Mouse (Mus musculus) stomach, postnatal 0 days (tissue): ENCODE measurements around the gene Atxn1. TPM values are rescaled to one million over a fixed set of nuclear protein-coding genes. Genes with fewer than 3 reads are reported as not detected.

Source experiments
- ATAC-seq: fragments of 200-750 bp; cut with Nextera tagmentation; 2 replicates; pipeline ENCODE4 v1.8.0; 2017; ENCODE audit not compliant: low FRiP score, low TSS enrichment
- DNase-seq: peaks from one replicate; pipeline ENCODE4 v3.0.0-alpha.2; 2016; ENCODE audit warnings: low spot score
- H3K27ac ChIP-seq: fragments of 300-500 bp; sonication (generic); replicated peaks from 2 replicates; pipeline ENCODE4 v1.5.1; 2014; ENCODE audit warnings: mild to moderate bottlenecking, control low read depth
- H3K27me3 ChIP-seq: fragments of 300-500 bp; sonication (generic); 2 replicates; pipeline ENCODE4 v1.6.1; 2014; ENCODE audit warnings: low read length; ENCODE audit not compliant: control insufficient read depth, insufficient read depth
- H3K36me3 ChIP-seq: fragments of 300-500 bp; sonication (generic); 2 replicates; pipeline ENCODE4 v1.6.1; 2014; ENCODE audit warnings: low read length, mixed read lengths; ENCODE audit not compliant: control insufficient read depth, insufficient read depth
- H3K4me1 ChIP-seq: fragments of 300-500 bp; sonication (generic); replicated peaks from 2 replicates; pipeline ENCODE4 v1.6.1; 2014; ENCODE audit warnings: antibody characterized with exemption; ENCODE audit not compliant: control insufficient read depth, insufficient read depth
- H3K4me2 ChIP-seq: fragments of 300-500 bp; sonication (generic); replicated peaks from 2 replicates; pipeline ENCODE4 v1.6.1; 2014; ENCODE audit warnings: low read depth, mild to moderate bottlenecking, control low read depth, moderate library complexity
- H3K4me3 ChIP-seq: fragments of 300-500 bp; sonication (generic); 2 replicates; pipeline ENCODE4 v1.5.1; 2014; ENCODE audit warnings: low read depth, low read length, control low read depth
- H3K9ac ChIP-seq: fragments of 300-500 bp; sonication (generic); 2 replicates; pipeline ENCODE4 v1.6.1; 2014; ENCODE audit warnings: mild to moderate bottlenecking, low read length, control low read depth, mixed read lengths
- H3K9me3 ChIP-seq: fragments of 300-500 bp; sonication (generic); 2 replicates; pipeline ENCODE4 v1.6.1; 2016; ENCODE audit warnings: low read length; ENCODE audit not compliant: control insufficient read depth
- CTCF ChIP-seq: IDR thresholded peaks from 2 replicates; pipeline ENCODE4 v1.5.1; 2016; ENCODE audit warnings: antibody characterized with exemption, low read depth, mild to moderate bottlenecking, moderate library complexity
- EP300 ChIP-seq: optimal IDR thresholded peaks from 2 replicates; pipeline ENCODE3; 2016; ENCODE audit warnings: antibody characterized with exemption
- WGBS: fragments of 180-500 bp; shearing (Covaris S2); extraction: QIAGEN DNeasy Blood & Tissue Kit; methylation state at CpG from one replicate; pipeline ENCODE4 v1.1.7; 2014; 5-methylcytosine and 5-hydroxymethylcytosine counted together
- polyA plus RNA-seq: library from polyadenylated mRNA; unstranded; fragments of >200 nt; fragmentation: Nextera tagmentation; extraction: Ambion mirVana; gene quantifications from 2 replicates; pipeline ENCODE4 v1.2.1, GENCODE M21; 2015

The Atxn1 gene
- polyA plus RNA-seq, 1 experiment from 2014 or later = 7.0 TPM

- peak overlapping the region; percentile 40 for H3K27ac ChIP-seq
- H3K36me3 ChIP-seq = no peaks in the 10 kb centered on the region
- ATAC-seq = peak; percentile 65
- 14% methylated on average over 24 of the region's 24 CpGs for WGBS
- TF ChIP-seq CTCF (no peak), EP300 (no peak)
- peaks cover 6% of the 10 kb centered on the region; the same call in 1 of the 2 replicates for H3K4me1 ChIP-seq
- H3K4me3 ChIP-seq = peak overlapping the region; percentile 15; the same call in 1 of the 2 replicates
- peak overlapping the region; percentile 41; the same call in 1 of the 2 replicates for H3K9ac ChIP-seq
- peak; percentile 83 for DNase-seq
- no peaks in the 10 kb centered on the region for H3K27me3 ChIP-seq
- peak overlapping the region; percentile 52 for H3K4me2 ChIP-seq
- no peaks in the 10 kb centered on the region for H3K9me3 ChIP-seq
These were observed 448.1 kb downstream of the Atxn1 start for GRCm38 (mm10) chr13:45516501-45517393.

GRCm38 (mm10) chr13:45514832-45515422 is 449.9 kb downstream of the Atxn1 start:
- no peak overlapping the region for H3K4me3 ChIP-seq
- H3K9me3 ChIP-seq = no peaks in the 10 kb centered on the region
- no peak for DNase-seq
- no peak overlapping the region for H3K9ac ChIP-seq
- ATAC-seq = no peak
- no peaks in the 10 kb centered on the region for H3K36me3 ChIP-seq
- no peak overlapping the region for H3K4me2 ChIP-seq
- no peak overlapping the region for H3K27ac ChIP-seq
- 47% methylated on average over 8 of the region's 8 CpGs for WGBS
- TF ChIP-seq CTCF = no peak
- TF ChIP-seq EP300 = no peak
- H3K27me3 ChIP-seq = no peaks in the 10 kb centered on the region
- H3K4me1 ChIP-seq = peaks cover 6% of the 10 kb centered on the region; the same call in 1 of the 2 replicates

- H3K36me3 ChIP-seq = no peaks in the 10 kb centered on the region
- no peak overlapping the region for H3K27ac ChIP-seq
- WGBS = 94% methylated on average over 5 of the region's 5 CpGs
- H3K9ac ChIP-seq = no peak overlapping the region
- ATAC-seq (no peak), DNase-seq (no peak)
- H3K4me3 ChIP-seq = no peak overlapping the region
- no peak overlapping the region for H3K4me2 ChIP-seq
- TF ChIP-seq EP300 (no peak), CTCF (no peak)
- no peaks in the 10 kb centered on the region for H3K27me3 ChIP-seq
- no peaks in the 10 kb centered on the region for H3K9me3 ChIP-seq
- peaks cover 6% of the 10 kb centered on the region; the same call in 1 of the 2 replicates for H3K4me1 ChIP-seq
These were observed 450.7 kb downstream of the Atxn1 start for GRCm38 (mm10) chr13:45514115-45514514.

- no peaks in the 10 kb centered on the region for H3K9me3 ChIP-seq
- H3K9ac ChIP-seq = no peak overlapping the region
- WGBS = 58% methylated on average over 12 of the region's 12 CpGs
- H3K27ac ChIP-seq = no peak overlapping the region
- ATAC-seq (no peak), DNase-seq (no peak)
- no peak overlapping the region for H3K4me2 ChIP-seq
- no peak for TF ChIP-seq EP300
- TF ChIP-seq CTCF = no peak
- no peaks in the 10 kb centered on the region for H3K27me3 ChIP-seq
- no peaks in the 10 kb centered on the region for H3K36me3 ChIP-seq
- H3K4me3 ChIP-seq = no peak overlapping the region
- peaks cover 6% of the 10 kb centered on the region; the same call in 1 of the 2 replicates for H3K4me1 ChIP-seq
These were observed 451.5 kb downstream of the Atxn1 start for GRCm38 (mm10) chr13:45513009-45513984.

GRCm38 (mm10) chr13:45512531-45512930 is 452.3 kb downstream of the Atxn1 start:
- Histone ChIP-seq H3K4me1 (peaks cover 6% of the 10 kb centered on the region; the same call in 1 of the 2 replicates), H3K36me3 (no peaks in the 10 kb centered on the region), H3K4me2 (no peak overlapping the region), H3K9me3 (no peaks in the 10 kb centered on the region), H3K4me3 (no peak overlapping the region), H3K27me3 (no peaks in the 10 kb centered on the region), H3K9ac (no peak overlapping the region), H3K27ac (no peak overlapping the region)
- ATAC-seq (no peak), DNase-seq (no peak)
- 79% methylated on average over 8 of the region's 8 CpGs for WGBS
- TF ChIP-seq EP300 = no peak
- no peak for TF ChIP-seq CTCF
